Mouse (Mus musculus) gastrocnemius, adult 18-20 months (tissue): ENCODE data around the gene Aldh3b2. TPM values are rescaled to one million over a fixed set of nuclear protein-coding genes. Genes with fewer than 3 reads are reported as not detected.
"Not testable (repeated sequence)": the region's sequence is repeated elsewhere in the genome, so short reads cannot be mapped to it uniquely, and the experiment has no call there.

Experiments
- DNase-seq: peaks from one replicate; pipeline ENCODE4 v3.0.0; 2021; ENCODE audit warnings: low spot score
- total RNA-seq, 2 experiments: library from RNA; stranded (reverse); gene quantifications; 2 replicates each; pipeline ENCODE4 v1.2.3; 2021

The Aldh3b2 gene
- total RNA-seq, 2 experiments from 2014 or later = 0.14 to 0.26 TPM

DNA sequence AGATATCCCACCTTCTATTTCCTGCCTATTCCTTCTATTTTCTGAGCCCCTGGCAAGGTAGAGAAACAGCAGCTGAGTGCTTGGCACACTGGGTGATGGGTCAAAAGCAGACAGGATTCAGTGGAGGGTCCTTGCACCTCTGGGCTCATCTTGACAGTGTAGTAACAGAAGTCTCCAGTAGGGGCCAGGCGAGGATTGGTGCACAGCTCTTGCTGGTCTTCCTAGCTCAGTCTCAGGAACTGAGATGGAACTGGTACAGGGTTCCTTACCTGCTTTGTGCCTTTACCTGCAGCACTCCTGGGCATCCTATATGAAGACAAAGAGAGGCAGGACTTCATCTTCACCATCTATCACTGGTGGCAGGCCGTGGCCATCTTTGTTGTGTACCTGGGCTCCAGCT lies 25.4 kb upstream of the Aldh3b2 start:
- peak; percentile 49 for DNase-seq

DNA sequence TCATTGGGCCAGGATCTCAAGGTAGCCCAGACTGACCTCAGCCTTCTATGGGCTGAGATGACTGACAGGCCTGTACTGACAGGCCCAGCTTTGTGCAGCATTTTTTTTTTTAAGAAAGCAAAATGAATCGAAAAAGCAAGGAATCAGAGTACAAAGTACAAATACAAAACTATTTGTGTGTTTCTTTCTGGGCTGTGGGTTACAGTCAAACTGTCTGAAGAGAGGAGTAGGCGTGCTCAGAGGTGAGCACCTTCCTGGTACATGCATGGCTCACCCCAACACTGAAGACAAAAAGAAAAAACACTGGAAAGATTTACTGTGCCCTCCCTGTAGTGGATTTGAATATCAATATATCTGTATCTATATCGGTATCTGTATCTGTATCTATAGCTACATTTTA lies 24.3 kb upstream of the Aldh3b2 start:
- no peak for DNase-seq

DNA sequence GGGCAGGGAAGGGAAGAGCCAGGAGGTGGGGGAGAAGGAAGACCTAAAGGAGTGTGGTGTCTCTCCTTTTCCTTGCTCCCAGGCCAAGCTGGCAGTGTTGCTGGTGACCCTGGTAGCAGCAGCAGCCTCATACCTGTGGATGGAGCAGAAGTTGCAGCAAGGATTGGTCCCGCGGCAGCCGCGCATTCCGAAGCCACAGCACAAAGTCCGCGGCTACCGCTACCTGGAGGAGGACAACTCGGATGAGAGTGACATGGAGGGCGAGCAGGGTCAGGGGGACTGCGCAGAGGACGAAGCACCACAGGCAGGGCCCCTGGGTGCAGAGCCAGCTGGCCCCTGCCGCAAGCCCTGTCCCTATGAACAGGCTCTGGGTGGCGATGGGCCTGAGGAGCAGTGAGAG lies 23.6 kb upstream of the Aldh3b2 start:
- no peak for DNase-seq

DNA sequence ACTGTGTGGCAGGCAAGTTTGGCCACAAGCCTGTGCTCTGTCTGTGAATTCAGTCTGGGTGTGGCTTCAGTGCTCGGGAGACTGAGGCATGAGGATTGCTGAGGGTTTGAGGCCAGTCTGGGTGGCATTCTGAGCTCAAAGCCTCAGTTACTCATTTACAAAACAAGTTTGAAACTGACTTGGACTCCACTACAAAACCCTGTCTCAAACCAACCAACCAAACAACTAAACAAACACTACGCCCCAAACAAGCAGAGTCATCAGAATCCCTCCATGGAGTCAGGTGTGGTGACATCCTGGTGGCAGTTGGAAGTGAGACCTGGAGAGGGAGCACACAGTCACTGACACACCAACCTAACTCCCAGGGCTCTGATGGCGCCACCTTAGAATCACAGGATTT lies 21.8 kb upstream of the Aldh3b2 start:
- DNase-seq = no peak

DNA sequence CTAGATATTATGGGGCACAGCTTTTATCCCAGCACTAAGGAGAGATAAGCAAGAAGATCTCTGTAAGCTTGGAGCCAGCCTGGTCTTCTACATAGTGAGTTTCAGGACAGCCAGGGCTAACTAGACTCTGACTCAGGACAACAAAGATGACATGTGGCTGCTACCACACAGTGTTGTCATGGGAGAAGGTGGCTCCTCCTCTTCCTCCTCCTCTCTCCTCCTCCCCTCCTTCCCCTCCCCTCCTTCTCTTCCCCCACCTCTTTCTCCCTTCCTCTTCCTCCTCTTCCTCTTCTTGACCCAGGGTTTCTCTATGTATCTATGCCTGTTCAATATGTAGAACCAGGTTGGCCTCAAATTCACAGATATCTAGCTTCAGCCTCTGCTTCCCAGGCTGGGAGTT lies 20.7 kb upstream of the Aldh3b2 start:
- DNase-seq = no peak

DNA sequence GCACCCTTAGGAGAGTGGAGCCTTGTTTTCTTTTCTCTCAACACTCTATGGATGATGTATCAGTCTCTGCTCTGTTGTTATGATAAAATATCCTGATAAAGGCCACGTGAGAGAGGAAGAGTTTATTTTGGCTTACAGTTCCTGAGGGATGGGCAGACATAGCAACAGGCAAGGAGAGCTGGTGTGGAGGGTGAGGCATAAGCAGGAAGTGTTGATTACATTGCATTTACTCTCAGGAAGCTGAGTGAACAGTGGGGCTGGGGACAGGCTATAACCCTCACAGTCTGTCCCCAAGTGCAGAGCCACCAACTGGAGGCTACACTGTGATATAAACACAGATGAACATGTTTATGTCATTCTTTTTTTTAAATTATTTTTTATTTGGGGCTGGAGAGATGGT lies 20.0 kb upstream of the Aldh3b2 start:
- no peak for DNase-seq

DNA sequence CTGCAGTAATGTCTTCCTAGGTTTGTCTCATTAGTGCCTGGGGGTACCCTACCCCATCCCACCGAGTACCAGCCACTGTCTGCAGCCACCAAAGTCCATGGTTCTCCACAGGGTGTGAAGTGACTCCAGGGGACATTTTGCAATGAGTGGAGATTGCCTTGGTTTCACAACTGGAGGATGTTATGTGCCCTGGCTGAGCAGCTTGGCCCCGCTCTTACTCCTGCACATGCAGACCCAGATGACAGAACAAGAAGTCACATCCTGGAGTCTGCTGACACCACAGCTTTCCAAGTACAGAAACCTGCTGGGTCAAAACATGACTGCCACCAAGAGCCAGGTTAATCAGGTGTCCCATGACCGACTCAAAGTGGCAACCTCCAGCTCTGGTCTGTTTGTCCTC lies 17.1 kb upstream of the Aldh3b2 start:
- no peak for DNase-seq

DNA sequence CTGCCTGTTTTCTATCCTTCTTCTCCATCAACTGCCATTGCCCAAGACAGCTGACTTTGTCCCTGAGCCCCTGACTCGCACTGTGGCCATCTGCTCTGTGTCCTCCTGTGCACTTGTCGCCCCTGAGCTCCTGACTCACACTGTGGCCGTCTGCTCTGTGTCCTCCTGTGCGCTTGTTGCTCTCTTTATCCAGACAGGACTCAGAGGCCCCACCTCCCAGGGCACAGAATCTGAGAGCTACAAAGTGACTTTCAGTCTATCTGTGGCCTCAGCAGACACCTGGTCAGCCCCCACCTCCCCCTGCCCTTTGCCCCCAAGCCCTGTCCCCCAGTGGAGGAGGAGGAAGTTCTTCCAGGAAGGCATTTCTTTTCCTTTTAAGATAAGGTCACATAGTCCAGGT lies 16.3 kb upstream of the Aldh3b2 start:
- DNase-seq = no peak

DNA sequence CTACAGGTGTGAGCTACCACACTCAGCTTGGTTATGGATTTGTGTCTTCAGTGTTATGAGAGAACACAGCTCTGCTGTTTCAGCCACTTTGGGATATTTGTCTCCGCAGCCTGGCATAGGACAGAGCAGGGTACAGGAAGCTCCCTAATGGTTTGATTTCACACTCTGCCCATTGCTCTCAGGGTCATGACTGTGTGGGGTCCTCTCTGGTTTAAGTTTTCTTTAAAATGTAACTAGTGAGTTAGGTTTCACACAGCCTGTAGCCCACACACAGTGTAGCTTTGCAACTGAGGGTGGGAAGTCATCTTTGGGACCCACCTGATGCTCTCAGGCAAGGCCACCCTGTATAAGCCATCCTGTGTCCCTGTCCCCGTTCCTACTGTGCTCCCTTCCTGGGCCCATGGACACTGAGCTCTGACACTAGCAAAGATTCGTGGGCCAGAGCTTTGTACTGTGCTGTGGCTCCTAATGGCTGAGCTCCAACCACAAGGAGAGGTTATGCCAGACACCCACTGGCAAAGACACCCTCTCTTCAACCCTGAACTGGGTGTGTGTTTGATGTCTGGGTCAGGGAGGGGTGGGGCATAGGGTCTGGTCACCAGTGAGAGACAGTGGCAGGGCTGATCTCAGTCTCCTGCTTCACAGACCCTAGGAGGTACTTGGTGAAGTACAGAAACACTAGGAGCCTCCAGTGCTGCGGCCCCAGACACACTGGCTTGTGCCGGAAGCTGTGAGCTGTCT lies 14.7 kb upstream of the Aldh3b2 start:
- not testable (repeated sequence) for DNase-seq

DNA sequence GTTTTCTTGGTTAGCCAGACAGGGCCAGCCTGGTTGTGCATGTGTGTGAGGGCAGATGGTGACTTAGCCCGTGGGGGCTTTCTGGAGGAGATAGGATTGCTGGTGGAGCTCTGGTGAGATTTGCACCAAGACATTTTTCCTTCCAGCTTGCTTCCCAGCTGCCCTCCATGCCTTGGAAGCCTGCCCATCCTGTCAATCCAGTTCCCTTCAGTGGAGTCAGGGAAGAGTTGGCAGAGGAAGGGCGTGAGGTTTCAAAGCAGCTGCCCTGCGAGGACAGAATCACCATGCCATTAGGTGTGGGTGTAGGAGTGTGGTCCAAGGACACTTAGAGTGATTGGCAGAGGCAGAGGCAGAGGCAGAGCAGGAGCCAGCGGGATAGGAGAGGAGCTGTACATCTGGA lies 13.7 kb upstream of the Aldh3b2 start, which contains the start of gene Aldh3b3:
Gene Aldh3b3 (plus strand): TSS at position 176 of the 400 bp plus-strand sequence.
- no peak for DNase-seq

DNA sequence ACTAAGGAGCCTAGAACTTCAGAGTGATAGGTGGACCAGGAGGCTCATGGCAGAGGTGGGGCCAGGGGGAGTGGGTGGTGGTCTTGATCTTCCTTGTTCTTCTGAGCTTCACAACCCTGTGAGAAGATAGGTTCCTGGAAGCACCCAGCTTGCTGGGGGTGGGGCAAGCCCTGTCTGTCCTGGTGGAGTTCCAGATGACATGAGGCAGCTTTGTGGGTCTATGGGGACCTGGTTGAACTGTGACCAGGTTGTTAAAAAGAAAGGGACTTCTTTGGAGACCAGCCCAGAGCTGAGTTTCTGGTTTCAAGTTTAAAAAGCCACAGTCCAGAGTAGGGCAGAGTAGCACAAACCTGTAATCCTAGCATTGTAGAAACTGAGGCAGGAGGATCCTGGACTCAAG lies 13.1 kb upstream of the Aldh3b2 start:
- no peak for DNase-seq

DNA sequence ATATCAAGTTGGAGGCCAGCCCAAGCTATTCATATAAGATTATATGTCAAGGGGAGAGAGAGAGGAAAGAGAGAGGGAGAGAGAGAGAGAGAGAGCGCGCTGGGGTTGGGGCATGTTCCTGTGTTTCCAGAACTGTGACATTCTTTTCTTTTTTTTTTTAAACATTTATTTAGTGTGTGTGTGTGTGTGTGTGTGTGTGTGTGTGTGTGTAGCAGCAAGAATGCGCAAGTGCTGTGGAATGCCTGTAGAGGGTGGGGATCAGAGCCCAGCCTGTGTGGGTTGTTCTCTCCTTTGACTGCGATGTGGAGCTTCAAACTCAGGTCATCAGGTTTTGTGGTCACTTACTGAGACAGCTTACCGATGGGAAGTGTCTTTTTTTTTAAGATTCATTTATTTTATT lies 11.9 kb upstream of the Aldh3b2 start:
- DNase-seq = no peak

DNA sequence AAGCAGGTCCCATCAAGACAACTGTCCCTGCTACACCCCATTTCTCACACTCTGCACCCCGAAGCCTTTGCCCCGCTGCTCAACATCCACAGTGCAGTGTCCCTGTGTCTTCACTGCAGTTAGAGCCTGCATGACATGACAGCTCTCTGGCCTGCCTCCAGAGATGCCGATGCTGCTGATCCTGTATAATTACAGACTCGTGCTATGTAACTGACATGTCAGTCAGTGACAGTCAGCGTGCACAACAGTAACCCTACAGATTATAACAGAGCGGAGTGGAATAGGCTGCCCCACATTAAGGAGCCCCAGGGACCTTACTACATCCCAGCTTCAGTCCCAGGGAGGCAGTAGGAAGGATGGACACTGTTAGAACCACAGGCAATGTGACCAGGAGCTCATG lies 10.3 kb upstream of the Aldh3b2 start:
- DNase-seq = not testable (repeated sequence)

DNA sequence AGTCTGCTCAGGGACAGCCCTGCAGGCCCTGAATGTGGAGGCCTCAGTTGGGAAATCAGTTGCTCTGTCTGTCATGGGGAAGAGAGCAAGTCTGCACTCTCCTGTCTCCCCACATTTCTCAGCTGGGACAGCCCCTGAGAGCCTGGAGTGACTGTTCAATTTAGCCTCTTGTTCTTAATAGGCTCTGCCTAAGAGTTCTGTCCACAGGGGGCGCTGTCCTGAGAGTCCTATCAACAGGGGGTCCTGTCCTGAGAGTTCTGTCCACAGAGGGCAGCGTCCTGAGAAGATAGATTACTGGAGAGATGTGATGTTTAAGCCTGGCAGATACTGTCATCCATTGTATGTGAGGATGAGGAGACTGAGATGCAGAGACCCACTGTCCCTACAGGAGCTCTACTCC lies 9.7 kb upstream of the Aldh3b2 start:
- no peak for DNase-seq

DNA sequence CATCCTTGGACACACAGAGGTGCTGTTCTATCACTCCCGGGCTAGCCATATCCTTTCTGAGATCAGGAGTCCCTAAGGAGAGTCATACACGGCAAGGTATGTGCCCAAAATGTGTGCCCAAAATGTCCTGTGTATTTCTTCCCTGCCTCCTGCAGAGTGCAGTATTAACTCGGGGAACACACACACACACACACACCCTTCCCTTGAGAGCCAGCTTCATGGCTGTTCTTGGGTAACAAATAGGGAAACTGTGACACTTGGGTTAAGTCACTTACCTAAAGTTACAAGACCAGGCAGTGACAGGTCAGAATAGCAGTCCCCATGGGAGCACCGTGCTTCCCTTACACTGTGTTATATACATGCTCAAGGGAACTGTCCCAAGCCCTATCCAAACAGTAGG lies 8.1 kb upstream of the Aldh3b2 start:
- DNase-seq = no peak

DNA sequence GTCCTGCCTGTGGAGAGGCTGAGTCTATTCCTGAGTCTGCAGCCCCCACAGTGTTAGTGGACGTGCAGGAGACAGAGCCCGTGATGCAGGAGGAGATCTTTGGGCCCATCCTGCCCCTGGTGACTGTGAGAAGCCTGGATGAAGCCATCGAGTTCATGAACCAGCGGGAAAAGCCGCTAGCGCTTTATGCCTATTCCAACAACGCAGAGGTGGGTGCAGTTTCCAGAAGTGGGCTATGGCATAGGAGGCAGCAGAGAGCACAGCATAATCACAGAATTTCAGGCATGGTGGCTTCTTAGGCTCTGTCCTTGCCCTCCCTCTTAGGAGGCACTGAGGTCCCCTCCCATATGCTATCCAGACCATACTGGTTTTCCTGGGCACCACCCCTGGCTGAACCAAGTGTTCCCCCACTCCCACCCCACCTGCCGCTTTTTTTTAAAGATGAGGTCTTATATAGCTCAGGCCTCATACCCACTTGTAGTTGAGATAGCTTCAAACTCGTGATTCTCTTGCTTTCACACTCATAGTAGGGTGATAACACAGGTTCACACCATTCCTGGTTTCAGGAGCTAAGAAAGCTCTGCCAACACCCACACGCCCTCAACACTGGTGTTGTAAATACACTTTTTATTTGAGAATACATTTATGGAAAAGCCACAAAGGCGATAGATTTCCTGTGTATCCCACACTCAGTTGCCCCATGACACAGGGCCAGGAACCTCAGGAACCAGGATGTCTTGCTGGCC lies 5.6 kb upstream of the Aldh3b2 start:
- no peak for DNase-seq

DNA sequence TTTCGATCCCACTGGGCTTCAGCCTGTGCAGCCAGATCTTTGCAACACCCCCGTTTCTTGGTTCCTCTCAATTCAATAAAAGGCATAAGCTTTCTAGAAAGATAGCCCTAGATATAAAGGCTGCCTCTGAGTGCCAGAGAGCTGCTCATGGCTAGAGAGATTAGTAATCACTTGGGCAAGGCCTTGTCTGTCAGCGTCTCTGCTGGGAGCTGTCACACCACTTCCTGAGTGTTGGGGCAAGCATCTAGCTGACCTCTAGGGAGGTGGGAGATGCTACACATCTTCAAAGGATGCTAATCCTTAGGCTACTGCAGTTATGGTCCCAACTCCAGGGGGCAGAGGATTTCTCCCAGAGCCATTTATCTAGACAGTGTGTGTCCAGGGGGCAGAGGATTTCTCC lies 4.9 kb upstream of the Aldh3b2 start:
- no peak for DNase-seq

DNA sequence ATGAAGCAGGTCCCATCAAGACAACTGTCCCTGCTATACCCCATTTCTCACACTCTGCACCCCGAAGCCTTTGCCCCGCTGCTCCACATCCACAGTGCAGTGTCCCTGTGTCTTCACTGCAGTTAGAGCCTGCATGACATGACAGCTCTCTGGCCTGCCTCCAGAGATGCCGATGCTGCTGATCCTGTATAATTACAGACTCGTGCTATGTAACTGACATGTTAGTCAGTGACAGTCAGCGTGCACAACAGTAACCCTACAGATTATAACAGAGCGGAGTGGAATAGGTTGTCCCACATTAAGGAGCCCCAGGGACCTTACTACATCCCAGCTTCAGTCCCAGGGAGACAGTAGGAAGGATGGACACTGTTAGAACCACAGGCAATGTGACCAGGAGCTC lies 2.5 kb downstream of the Aldh3b2 start:
- not testable (repeated sequence) for DNase-seq

DNA sequence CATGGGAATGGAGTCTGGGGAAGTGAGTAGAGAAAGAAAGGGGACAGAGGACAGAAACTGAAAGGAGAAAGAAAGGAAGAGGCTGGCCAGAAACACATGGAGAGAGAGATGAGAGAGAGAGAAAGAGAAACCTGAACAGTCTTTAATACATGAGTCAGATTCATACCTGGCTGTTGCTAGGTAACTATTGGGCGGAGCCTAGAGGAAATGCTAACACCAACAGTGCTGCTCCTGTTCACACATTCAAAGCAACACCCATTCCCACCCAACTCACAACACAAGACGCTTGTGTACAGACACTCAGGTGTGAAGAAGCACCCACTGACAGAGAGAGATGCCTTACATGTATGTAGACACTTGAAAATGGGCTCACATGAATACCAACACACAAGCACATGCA lies 3.7 kb downstream of the Aldh3b2 start:
- DNase-seq = no peak

DNA sequence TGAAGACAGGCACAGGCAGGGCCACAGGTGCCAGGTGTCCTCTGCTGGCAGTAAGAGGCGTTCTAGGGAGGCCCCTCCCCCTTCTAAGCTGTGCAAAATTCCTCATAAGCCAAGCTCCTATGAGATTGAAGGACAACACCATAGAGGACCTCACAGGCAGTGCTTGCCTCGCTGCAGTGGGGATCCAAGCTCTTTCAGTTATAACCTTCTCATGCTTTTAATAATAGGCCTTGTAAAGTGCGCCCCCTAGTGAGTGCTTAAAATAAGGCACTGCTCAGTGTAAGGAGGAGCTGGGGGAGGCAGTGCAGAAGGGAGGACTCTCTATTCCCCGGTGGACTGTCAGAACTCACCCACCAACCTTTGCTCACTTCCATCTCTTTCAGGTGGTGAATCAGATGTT lies 8.2 kb downstream of the Aldh3b2 start:
- peak; percentile 87 for DNase-seq

DNA sequence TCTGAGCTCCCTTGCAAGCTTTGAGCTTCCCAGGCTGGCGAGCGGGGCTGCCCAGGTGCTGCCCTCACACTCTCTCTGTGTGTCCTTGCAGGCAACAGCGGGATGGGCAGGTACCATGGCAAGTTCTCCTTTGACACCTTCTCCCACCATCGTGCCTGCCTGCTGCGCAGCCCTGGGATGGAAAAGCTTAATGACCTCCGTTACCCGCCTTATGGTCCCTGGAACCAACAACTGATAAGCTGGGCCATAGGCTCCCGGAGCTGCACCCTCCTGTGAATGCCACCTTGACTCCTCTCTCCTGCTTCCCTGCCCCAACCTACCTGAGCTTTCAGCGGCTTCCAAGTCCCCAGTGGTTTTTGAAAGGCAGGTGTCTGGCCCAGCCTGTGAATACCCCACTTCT lies 8.8 kb downstream of the Aldh3b2 start:
- DNase-seq = no peak

DNA sequence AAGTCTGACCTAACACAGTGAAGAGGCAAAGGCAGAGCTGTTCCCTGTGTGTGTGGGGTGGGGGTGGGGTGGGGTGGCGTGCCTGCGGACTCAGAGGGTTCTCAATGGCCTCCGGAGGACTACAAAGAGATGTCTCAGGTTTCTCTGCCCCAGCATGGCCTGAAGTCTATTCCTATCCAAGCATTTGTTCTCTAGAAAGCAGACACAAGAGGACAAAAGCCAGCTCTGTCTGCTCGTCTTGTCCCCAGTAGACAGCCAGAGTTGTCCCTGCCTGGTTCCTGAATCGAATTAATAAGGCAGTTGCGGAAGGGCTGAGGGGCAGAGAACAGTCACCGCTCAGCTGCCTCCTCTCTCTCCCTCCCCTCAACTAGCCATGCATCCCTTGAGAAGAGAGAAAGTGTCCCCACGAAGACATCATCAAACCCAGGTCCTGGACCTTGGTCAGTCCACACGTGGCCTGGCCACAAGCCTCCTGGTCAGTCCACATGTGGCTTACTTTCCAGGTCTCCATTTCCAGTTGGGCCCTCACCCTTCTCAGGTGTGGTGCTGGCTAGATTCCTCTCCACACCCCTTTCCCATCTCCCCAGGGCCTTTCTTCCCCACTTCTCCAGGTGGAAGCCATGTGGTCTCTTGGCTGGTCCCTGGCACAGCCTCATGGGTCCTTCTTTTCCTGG lies 11.5 kb downstream of the Aldh3b2 start:
- no peak for DNase-seq

DNA sequence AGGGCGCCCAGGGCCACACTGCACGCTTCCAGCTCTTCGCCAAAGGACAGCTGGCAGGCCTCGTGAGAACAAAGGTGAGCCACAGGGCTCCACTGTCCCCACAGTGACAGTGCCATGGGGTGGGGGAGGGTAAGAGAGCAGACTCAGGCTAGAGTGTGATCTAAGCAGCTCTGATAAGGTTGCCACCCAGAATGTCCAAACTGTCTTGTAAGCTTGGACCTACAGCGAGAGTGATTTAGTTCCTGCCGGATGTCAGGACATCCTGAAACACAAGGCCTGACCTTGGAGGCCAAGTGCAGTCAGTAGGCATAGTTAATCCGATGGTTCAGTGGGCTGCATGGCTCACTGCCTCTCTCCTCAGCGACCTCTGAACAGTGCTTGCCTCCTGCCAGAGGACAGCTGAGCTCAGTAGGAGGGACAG lies 13.1 kb downstream of the Aldh3b2 start:
- DNase-seq = no peak
